Mouse (Mus musculus) kidney, adult 2 months (tissue): ENCODE measurements at regions not wholly inside any gene's neighbourhood (a gene's known extent, or its start where the extent isn't known, plus 50 kb on each side); places are given as distances from the start of the nearest gene placed in this dataset.

Experiments used
- CTCF ChIP-seq: fragments of 200-500 bp; conservative IDR thresholded peaks from 2 replicates; pipeline ENCODE4 v1.5.1; 2011; ENCODE audit warnings: low read depth, mild to moderate bottlenecking, control low read depth, low read length, moderate library complexity, mixed read lengths; ENCODE audit not compliant: insufficient read depth, insufficient read length
- POLR2A ChIP-seq: fragments of 200-500 bp; IDR thresholded peaks from one replicate; pipeline ENCODE4 v1.6.1; 2011; ENCODE audit warnings: low read depth, low read length, control low read depth

GRCm38 (mm10) chr14:76313424-76314190 lies 101.2 kb upstream of the Tsc22d1 start:
- TF ChIP-seq CTCF (no peak), POLR2A (no peak)
